Mouse (Mus musculus): ENCODE measurements around the gene Emid1. TPM values are rescaled to one million over a fixed set of nuclear protein-coding genes. Genes with fewer than 3 reads are reported as not detected.

Emid1 gene
- total and polyA plus RNA-seq, 3 experiments: not detected

- dilution Hi-C loops (cut with MboI; ENCODE audit: extremely low pct_ligation_motif_present, extremely low pct_unique_long_range_greater_than_20kb, low sequenced_read_pairs) (no loop called here), in situ Hi-C loops (cut with MboI; ENCODE audit: low pct_ligation_motif_present, low pct_unique_long_range_greater_than_20kb, low sequenced_read_pairs) (no loop called here)
- Histone ChIP-seq H3K9me3 (replicated peaks; ENCODE audit: low read length) (no peaks in the 10 kb centered on the region), H3K79me2 (replicated peaks; ENCODE audit: control insufficient read depth, extremely low read depth, insufficient read depth, poor library complexity, severe bottlenecking) (no peaks in the 10 kb centered on the region), H3K27me3 (replicated peaks) (no peaks in the 10 kb centered on the region), H3K36me3 (replicated peaks in 1 of 2; ENCODE audit: control insufficient read depth in 1 of 2, insufficient read depth in 1 of 2, low read length in 1 of 2) (no peaks in the 10 kb centered on the region), H3K4me2 (ENCODE audit: insufficient read depth, low read depth, poor library complexity, severe bottlenecking) (no peak overlapping the region), H3K4me3 (replicated peaks in 1 of 3; ENCODE audit: low read depth in 2 of 3, low read length in 2 of 3, poor library complexity in 1 of 3) (no peak overlapping the region), H3K4me1 (ENCODE audit: control insufficient read depth in 1 of 2, insufficient read depth in 2 of 2) (peaks cover 0 to 50% of the 10 kb centered on the region in 2 experiments), H3K27ac (ENCODE audit: insufficient read depth, low read depth) (no peak overlapping the region), H3K9ac (ENCODE audit: insufficient read depth, low read depth) (no peak overlapping the region)
- no peak for DNase-seq (ENCODE audit: extremely low read depth)
- TF ChIP-seq EP300 (IDR thresholded peaks at IDR 0.05; ENCODE audit: low read length): no peak
- TF ChIP-seq BHLHE40 (IDR thresholded peaks at IDR 0.05; ENCODE audit: low read depth, low read length): no peak
- no peak for TF ChIP-seq MEF2A (IDR thresholded peaks at IDR 0.05; ENCODE audit: borderline replicate concordance, low read depth, low read length)
- TF ChIP-seq E2F4 (IDR thresholded peaks at IDR 0.05; ENCODE audit: insufficient replicate concordance, low read depth, low read length): no peak
- no peak for TF ChIP-seq MYC (IDR thresholded peaks at IDR 0.05; ENCODE audit: low read depth, low read length)
- TF ChIP-seq ZMIZ1 (IDR thresholded peaks at IDR 0.05; ENCODE audit: low read depth, low read length): no peak
- no peak for TF ChIP-seq POLR2AphosphoS2 (IDR thresholded peaks at IDR 0.05; ENCODE audit: low read depth, low read length)
- TF ChIP-seq HCFC1 (IDR thresholded peaks at IDR 0.05; ENCODE audit: low read depth, low read length): no peak
- TF ChIP-seq PAX5 (IDR thresholded peaks at IDR 0.05; ENCODE audit: low read length): no peak
- no peak for TF ChIP-seq NELFE (IDR thresholded peaks at IDR 0.05; ENCODE audit: low read depth, low read length)
- TF ChIP-seq ZKSCAN1 (IDR thresholded peaks at IDR 0.05; ENCODE audit: borderline replicate concordance, low read depth, low read length): no peak
- no peak for TF ChIP-seq CHD2 (IDR thresholded peaks at IDR 0.05; ENCODE audit: low read length)
- TF ChIP-seq UBTF (IDR thresholded peaks at IDR 0.05; ENCODE audit: low read depth, low read length): no peak
- TF ChIP-seq MAFK (IDR thresholded peaks at IDR 0.05; ENCODE audit: insufficient replicate concordance, low read length): no peak
- TF ChIP-seq KAT2A (IDR thresholded peaks at IDR 0.05; ENCODE audit: insufficient replicate concordance, low read length): no peak
- TF ChIP-seq ZNF384 (IDR thresholded peaks at IDR 0.05; ENCODE audit: low read depth, low read length): no peak
Observed at GRCm38 (mm10) chr11:5176685-5177084, 24.6 kb upstream of the Emid1 start.

GRCm38 (mm10) chr11:5175866-5176265, 23.8 kb upstream of the Emid1 start:
- Histone ChIP-seq H3K79me2 (replicated peaks; ENCODE audit: control insufficient read depth, extremely low read depth, insufficient read depth, poor library complexity, severe bottlenecking) (no peaks in the 10 kb centered on the region), H3K9ac (ENCODE audit: insufficient read depth, low read depth) (no peak overlapping the region), H3K27ac (ENCODE audit: insufficient read depth, low read depth) (no peak overlapping the region), H3K4me2 (ENCODE audit: insufficient read depth, low read depth, poor library complexity, severe bottlenecking) (no peak overlapping the region), H3K4me3 (replicated peaks in 1 of 3; ENCODE audit: low read depth in 2 of 3, low read length in 2 of 3, poor library complexity in 1 of 3) (no peak overlapping the region), H3K9me3 (replicated peaks; ENCODE audit: low read length) (no peaks in the 10 kb centered on the region), H3K27me3 (replicated peaks) (no peaks in the 10 kb centered on the region), H3K36me3 (replicated peaks in 1 of 2; ENCODE audit: control insufficient read depth in 1 of 2, insufficient read depth in 1 of 2, low read length in 1 of 2) (no peaks in the 10 kb centered on the region), H3K4me1 (ENCODE audit: control insufficient read depth in 1 of 2, insufficient read depth in 2 of 2) (peaks cover 0 to 49% of the 10 kb centered on the region in 2 experiments; a peak in 3 of 4 replicates)
- dilution Hi-C loops (cut with MboI; ENCODE audit: extremely low pct_ligation_motif_present, extremely low pct_unique_long_range_greater_than_20kb, low sequenced_read_pairs) (no loop called here), in situ Hi-C loops (cut with MboI; ENCODE audit: low pct_ligation_motif_present, low pct_unique_long_range_greater_than_20kb, low sequenced_read_pairs) (no loop called here)
- no peak for TF ChIP-seq ETS1 (conservative IDR thresholded peaks at IDR 0.05; ENCODE audit: low read depth, low read length)
- no peak for TF ChIP-seq BHLHE40 (IDR thresholded peaks at IDR 0.05; ENCODE audit: low read depth, low read length)
- TF ChIP-seq MYC (IDR thresholded peaks at IDR 0.05; ENCODE audit: low read depth, low read length): no peak
- TF ChIP-seq MXI1 (IDR thresholded peaks at IDR 0.05; ENCODE audit: low read depth, low read length): no peak
- no peak for TF ChIP-seq GABPA (IDR thresholded peaks at IDR 0.05; ENCODE audit: insufficient replicate concordance, low read depth, low read length)
- TF ChIP-seq CHD2 (IDR thresholded peaks at IDR 0.05; ENCODE audit: low read length): no peak
- TF ChIP-seq ZKSCAN1 (IDR thresholded peaks at IDR 0.05; ENCODE audit: borderline replicate concordance, low read depth, low read length): no peak
- no peak for TF ChIP-seq POLR2AphosphoS2 (IDR thresholded peaks at IDR 0.05; ENCODE audit: low read depth, low read length)
- no peak for TF ChIP-seq ZC3H11A (IDR thresholded peaks at IDR 0.05; ENCODE audit: low read depth, low read length)
- TF ChIP-seq USF2 (conservative IDR thresholded peaks at IDR 0.05; ENCODE audit: low read depth, low read length): no peak
- TF ChIP-seq MAZ (IDR thresholded peaks at IDR 0.05; ENCODE audit: low read depth, low read length): no peak
- TF ChIP-seq TBP (conservative IDR thresholded peaks at IDR 0.05; ENCODE audit: low read depth, low read length): no peak
- no peak for DNase-seq (ENCODE audit: extremely low read depth)
